Mouse (Mus musculus): ENCODE measurements around the gene Gpcpd1.
"Not testable (repeated sequence)": the region's sequence is repeated elsewhere in the genome, so short reads cannot be mapped to it uniquely, and the experiment has no call there.

Gpcpd1 gene

GRCm38 (mm10) chr2:132587240-132587779 lies at the start of gene Gpcpd1:
Gene Gpcpd1 (minus strand): TSS chr2:132587729.
- no peak for DNase-seq (ENCODE audit: inconsistent ontology term)

GRCm38 (mm10) chr2:132636534-132636933 lies 49.0 kb upstream of the Gpcpd1 start:
- no peak for DNase-seq (ENCODE audit: inconsistent ontology term)

- DNase-seq (ENCODE audit: inconsistent ontology term), result no peak
Observed at GRCm38 (mm10) chr2:132628626-132629025, 41.1 kb upstream of the Gpcpd1 start.

GRCm38 (mm10) chr2:132623092-132623491 lies 35.6 kb upstream of the Gpcpd1 start:
- no peak for DNase-seq (ENCODE audit: inconsistent ontology term)

- no peak for DNase-seq (ENCODE audit: inconsistent ontology term)
Observed at GRCm38 (mm10) chr2:132617693-132618092, 30.2 kb upstream of the Gpcpd1 start.

GRCm38 (mm10) chr2:132613581-132614188 lies 26.2 kb upstream of the Gpcpd1 start:
- DNase-seq (ENCODE audit: inconsistent ontology term), result peak; percentile 62

GRCm38 (mm10) chr2:132611551-132612233 lies 24.2 kb upstream of the Gpcpd1 start:
- no peak for DNase-seq (ENCODE audit: inconsistent ontology term)

- no peak for DNase-seq (ENCODE audit: inconsistent ontology term)
Observed at GRCm38 (mm10) chr2:132607141-132608093, 19.9 kb upstream of the Gpcpd1 start.

GRCm38 (mm10) chr2:132605795-132606563 lies 18.4 kb upstream of the Gpcpd1 start:
- DNase-seq (ENCODE audit: inconsistent ontology term), result no peak

GRCm38 (mm10) chr2:132604922-132605321 lies 17.4 kb upstream of the Gpcpd1 start:
- no peak for DNase-seq (ENCODE audit: inconsistent ontology term)

GRCm38 (mm10) chr2:132603706-132604105 lies 16.2 kb upstream of the Gpcpd1 start:
- DNase-seq (ENCODE audit: inconsistent ontology term), result no peak

GRCm38 (mm10) chr2:132601777-132602176 lies 14.2 kb upstream of the Gpcpd1 start:
- DNase-seq (ENCODE audit: inconsistent ontology term), result no peak

- no peak for DNase-seq (ENCODE audit: inconsistent ontology term)
Observed at GRCm38 (mm10) chr2:132600081-132600480, 12.6 kb upstream of the Gpcpd1 start.

- DNase-seq (ENCODE audit: inconsistent ontology term), result peak; percentile 33
Observed at GRCm38 (mm10) chr2:132599127-132599526, 11.6 kb upstream of the Gpcpd1 start.

- no peak for DNase-seq (ENCODE audit: inconsistent ontology term)
Observed at GRCm38 (mm10) chr2:132597866-132598480, 10.4 kb upstream of the Gpcpd1 start.

- DNase-seq (ENCODE audit: inconsistent ontology term), result no peak
Observed at GRCm38 (mm10) chr2:132597226-132597625, 9.7 kb upstream of the Gpcpd1 start.

GRCm38 (mm10) chr2:132595601-132596235 lies 8.2 kb upstream of the Gpcpd1 start:
- DNase-seq (ENCODE audit: inconsistent ontology term), result no peak

GRCm38 (mm10) chr2:132592126-132592525 lies 4.6 kb upstream of the Gpcpd1 start:
- no peak for DNase-seq (ENCODE audit: inconsistent ontology term)

- not testable (repeated sequence) for DNase-seq (ENCODE audit: inconsistent ontology term)
Observed at GRCm38 (mm10) chr2:132591579-132591978, 4.0 kb upstream of the Gpcpd1 start.

GRCm38 (mm10) chr2:132589906-132590538 lies 2.5 kb upstream of the Gpcpd1 start:
- DNase-seq (ENCODE audit: inconsistent ontology term), result no peak

Data from Muller cell, postnatal 12 days (primary cell).